Mouse (Mus musculus): Measurements from ENCODE around the gene Vps52.

Vps52 gene

DNA sequence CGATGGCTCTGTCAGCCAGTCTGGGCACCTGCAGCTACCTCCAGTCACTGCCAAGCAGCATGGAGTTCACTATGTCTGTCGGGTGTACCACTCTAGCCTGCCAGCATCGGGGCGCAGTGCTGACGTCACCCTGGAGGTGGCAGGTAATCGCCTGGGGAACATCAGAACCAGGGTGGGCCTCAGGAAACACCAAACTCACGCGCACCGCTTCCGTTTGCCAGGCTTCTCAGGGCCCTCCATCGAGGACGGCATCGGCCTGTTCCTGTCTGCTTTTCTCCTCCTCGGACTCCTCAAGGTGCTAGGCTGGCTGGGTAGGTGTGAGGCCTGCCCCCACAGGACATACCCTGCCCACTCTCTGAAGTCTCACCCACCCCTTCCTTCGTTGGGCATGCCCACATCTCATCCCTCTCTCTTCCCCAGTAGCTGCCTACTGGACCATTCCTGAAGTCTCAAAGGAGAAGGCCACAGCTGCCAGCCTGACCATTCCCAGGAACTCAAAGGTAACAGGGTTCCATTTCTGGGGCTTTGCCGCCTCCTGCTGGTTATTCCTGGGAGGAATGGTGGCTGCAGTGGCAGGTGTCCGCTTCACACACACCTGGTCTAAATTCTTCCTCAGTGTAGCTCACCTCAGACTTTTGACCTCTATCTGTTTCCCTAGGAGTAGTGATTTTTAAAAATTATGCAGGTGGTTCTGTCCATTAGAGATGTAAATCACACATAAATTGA, 29.2 kb upstream of the Vps52 start:
- no peak for TF ChIP-seq NANOG (IDR thresholded peaks at IDR 0.05; ENCODE audit: borderline replicate concordance, low read length)
- peak; percentile 64 for TF ChIP-seq CTCF (conservative IDR thresholded peaks at IDR 0.05; ENCODE audit: low read length)
- Histone ChIP-seq H3K9me3 (ENCODE audit: low read length) (no peaks in the 10 kb centered on the region), H3K36me3 (ENCODE audit: insufficient read depth, low read length) (peaks cover 59% of the 10 kb centered on the region), H3K27me3 (ENCODE audit: insufficient read depth, low read length) (no peaks in the 10 kb centered on the region), H3K4me1 (replicated peaks; ENCODE audit: low read depth, low read length) (peaks cover 59% of the 10 kb centered on the region), H3K4me3 (replicated peaks; ENCODE audit: low read length) (peak overlapping the region; percentile 55)

DNA sequence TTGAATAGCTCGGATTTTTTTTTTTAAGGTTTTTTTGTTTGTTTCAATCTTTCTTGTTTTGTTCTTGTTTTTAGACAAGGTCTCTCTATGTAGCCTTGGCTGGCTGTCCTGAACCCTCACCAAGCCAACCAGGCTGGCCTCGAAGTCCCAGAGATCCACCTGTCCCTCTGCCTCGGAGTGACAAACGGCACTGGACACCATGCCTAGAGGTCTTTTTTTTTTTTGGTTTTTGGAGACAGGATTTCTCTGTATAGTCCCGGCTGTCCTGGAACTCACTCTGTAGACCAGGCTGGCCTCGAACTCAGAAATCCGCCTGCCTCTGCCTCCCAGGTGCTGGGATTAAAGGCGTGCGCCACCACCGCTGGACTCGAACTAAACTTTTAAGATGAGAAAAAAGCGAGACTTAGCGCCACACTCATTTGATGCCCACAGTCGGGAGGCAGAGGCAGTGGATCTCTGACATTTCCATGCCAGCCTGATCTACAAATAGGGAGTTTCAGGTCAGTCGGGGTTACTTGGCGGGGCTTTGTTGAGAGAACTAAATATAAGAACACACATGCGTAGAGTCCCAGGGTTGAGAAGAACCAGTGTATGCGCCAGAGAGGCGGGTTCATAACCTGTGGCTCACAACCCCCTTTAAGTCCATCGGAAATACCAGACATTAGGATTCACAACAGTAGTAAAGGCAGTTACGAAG, 27.2 kb upstream of the Vps52 start:
- H3K36me3 ChIP-seq (ENCODE audit: insufficient read depth, low read length): peaks cover 60% of the 10 kb centered on the region
- TF ChIP-seq NANOG (IDR thresholded peaks at IDR 0.05; ENCODE audit: borderline replicate concordance, low read length) (no peak), POU5F1 (IDR thresholded peaks at IDR 0.05; ENCODE audit: borderline replicate concordance, low read length) (no peak), CTCF (conservative IDR thresholded peaks at IDR 0.05; ENCODE audit: low read length) (no peak)
- H3K9me3 ChIP-seq (ENCODE audit: low read length): no peaks in the 10 kb centered on the region
- no peaks in the 10 kb centered on the region for H3K27me3 ChIP-seq (ENCODE audit: insufficient read depth, low read length)
- H3K4me3 ChIP-seq (replicated peaks; ENCODE audit: low read length): peak overlapping the region; percentile 97
- peaks cover 67% of the 10 kb centered on the region for H3K4me1 ChIP-seq (replicated peaks; ENCODE audit: low read depth, low read length)

DNA sequence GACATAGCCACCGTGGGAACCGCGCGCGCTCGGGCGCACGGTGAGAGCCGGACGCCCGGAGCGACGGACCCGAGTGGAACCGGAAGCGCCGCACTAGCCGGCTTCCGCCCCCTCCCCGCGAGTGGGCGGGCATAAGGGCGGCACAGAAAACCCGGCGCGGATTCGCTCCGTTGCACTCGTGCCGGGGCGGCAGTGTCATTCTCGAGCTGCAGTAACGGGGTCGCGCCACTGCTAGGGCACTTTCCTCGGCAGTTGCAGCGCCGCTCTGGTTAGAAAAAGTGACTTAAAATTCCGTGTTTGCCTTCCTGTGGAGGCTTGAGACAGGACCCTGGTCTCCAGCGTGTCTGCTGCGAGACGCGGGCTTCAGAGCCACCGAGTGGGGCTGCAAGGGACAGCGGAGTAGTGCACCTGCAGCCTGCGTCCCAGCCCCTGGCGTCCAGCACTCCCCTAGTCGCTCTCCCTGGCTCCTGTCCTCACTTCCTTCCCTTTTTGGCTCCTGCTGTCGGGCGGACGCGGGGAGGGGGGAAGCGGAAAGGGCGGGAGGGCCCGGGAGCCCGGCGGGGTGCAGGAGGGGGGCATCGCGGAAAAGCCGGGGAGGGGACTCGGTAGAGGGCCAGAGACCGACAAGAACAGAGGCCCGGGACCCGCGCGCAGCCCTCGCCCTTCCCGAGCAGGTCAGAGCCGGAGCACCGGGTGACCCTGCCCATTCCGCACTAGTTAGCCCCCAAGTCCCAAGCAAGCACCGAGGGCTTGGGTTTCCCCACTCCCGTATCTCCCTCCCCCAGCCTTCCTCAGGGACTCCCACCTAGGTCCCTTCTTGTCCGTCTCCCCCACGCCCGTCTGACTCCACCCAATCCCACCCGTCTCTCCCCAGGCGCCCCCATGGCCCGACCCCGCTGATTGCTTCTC, 26.0 kb upstream of the Vps52 start, which contains the start of gene Rgl2:
Rgl2 (plus strand) TSS at position 173 of the 909 bp plus-strand sequence.
- Histone ChIP-seq H3K36me3 (ENCODE audit: insufficient read depth, low read length) (peaks cover 64% of the 10 kb centered on the region), H3K27me3 (ENCODE audit: insufficient read depth, low read length) (no peaks in the 10 kb centered on the region), H3K9me3 (ENCODE audit: low read length) (no peaks in the 10 kb centered on the region), H3K4me3 (replicated peaks; ENCODE audit: low read length) (peak within 1 kb of the TSS; percentile 97), H3K4me1 (replicated peaks; ENCODE audit: low read depth, low read length) (peaks cover 68% of the 10 kb centered on the region)
- no peak for TF ChIP-seq NANOG (IDR thresholded peaks at IDR 0.05; ENCODE audit: borderline replicate concordance, low read length)
- TF ChIP-seq POU5F1 (IDR thresholded peaks at IDR 0.05; ENCODE audit: borderline replicate concordance, low read length): no peak
- no peak for TF ChIP-seq CTCF (conservative IDR thresholded peaks at IDR 0.05; ENCODE audit: low read length)

DNA sequence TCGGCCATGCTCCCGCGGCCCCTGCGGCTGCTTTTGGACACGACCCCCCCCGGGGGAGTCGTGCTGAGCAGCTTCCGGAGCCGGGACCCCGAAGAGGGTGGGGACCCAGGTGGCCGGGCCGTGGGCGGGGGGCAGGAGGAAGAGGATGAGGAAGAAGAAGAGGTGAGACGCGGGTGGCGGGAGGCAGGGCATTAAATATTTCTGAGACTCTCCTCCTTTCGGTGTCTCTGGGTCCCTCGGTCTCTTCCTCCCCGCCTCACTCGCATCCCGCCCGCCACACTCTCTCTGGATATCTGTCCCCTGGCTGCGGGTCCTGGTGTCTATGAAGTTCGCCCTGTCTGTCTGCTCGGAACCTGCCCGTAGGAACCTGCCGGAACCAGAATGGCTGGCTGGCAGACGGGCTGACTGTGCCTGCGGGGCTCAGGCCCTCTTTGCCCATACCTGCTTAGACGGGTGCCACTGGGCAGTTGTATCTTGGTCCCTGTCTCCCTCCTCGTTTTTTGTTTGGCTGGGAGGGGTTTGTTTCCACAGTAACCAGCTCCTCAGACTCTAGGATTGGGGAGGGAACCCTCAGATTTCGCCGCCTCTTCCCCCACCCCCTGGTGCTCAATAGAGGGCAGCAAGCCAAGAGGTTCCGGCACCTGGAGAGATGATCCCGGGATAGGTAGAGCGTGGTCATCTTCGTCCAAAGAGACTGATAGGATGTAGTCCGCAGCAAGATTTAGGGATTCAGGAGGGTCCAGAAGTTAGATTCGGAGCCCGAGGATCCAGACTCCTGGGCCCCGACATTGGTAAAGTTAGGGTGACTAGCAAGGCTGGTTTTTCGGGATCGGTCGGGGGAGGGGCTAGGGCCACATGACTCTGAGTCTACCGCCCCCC, 25.1 kb upstream of the Vps52 start:
- TF ChIP-seq CTCF (conservative IDR thresholded peaks at IDR 0.05; ENCODE audit: low read length) (no peak), NANOG (IDR thresholded peaks at IDR 0.05; ENCODE audit: borderline replicate concordance, low read length) (no peak), POU5F1 (IDR thresholded peaks at IDR 0.05; ENCODE audit: borderline replicate concordance, low read length) (no peak)
- Histone ChIP-seq H3K4me3 (replicated peaks; ENCODE audit: low read length) (peak overlapping the region; percentile 97), H3K27me3 (ENCODE audit: insufficient read depth, low read length) (no peaks in the 10 kb centered on the region), H3K4me1 (replicated peaks; ENCODE audit: low read depth, low read length) (peaks cover 71% of the 10 kb centered on the region), H3K9me3 (ENCODE audit: low read length) (no peaks in the 10 kb centered on the region), H3K36me3 (ENCODE audit: insufficient read depth, low read length) (peaks cover 69% of the 10 kb centered on the region)

DNA sequence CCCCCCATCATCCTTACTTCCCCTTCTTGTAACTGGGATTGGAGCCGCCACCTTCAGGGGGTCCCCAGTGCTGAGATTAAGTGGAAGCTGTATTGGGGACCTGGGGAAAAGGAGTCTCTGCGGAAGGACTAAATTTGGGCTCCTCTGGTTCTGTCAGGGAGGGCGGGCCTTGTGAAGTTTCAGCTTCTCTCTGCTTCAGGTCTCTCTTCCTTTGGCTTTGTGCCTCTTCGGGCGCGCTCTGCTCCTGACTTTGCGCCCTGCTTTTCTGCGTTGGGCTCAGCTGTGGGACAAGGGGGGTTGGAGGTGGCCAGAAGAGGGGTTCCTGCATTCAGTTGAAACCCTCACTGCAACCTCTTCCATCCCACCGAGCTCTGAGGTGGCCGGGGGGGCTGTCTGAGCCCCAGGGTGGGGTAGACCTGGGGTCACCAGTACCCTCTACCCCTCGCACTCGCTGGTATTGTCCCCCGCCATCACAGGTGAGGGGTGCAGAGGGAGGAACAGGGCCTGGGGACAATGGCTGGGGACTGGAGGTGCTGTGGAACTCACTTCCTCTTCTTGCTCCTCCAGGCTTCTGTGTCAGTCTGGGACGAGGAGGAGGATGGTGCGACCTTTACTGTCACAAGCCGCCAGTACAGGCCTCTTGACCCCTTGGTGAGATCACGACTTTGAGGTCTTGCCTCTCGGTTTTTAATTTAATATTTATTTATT, 24.3 kb upstream of the Vps52 start:
- H3K27me3 ChIP-seq (ENCODE audit: insufficient read depth, low read length): no peaks in the 10 kb centered on the region
- no peak for TF ChIP-seq NANOG (IDR thresholded peaks at IDR 0.05; ENCODE audit: borderline replicate concordance, low read length)
- TF ChIP-seq POU5F1 (IDR thresholded peaks at IDR 0.05; ENCODE audit: borderline replicate concordance, low read length): no peak
- no peak for TF ChIP-seq CTCF (conservative IDR thresholded peaks at IDR 0.05; ENCODE audit: low read length)
- H3K36me3 ChIP-seq (ENCODE audit: insufficient read depth, low read length): peaks cover 68% of the 10 kb centered on the region
- peaks cover 71% of the 10 kb centered on the region for H3K4me1 ChIP-seq (replicated peaks; ENCODE audit: low read depth, low read length)
- no peaks in the 10 kb centered on the region for H3K9me3 ChIP-seq (ENCODE audit: low read length)
- H3K4me3 ChIP-seq (replicated peaks; ENCODE audit: low read length): peak overlapping the region; percentile 97

DNA sequence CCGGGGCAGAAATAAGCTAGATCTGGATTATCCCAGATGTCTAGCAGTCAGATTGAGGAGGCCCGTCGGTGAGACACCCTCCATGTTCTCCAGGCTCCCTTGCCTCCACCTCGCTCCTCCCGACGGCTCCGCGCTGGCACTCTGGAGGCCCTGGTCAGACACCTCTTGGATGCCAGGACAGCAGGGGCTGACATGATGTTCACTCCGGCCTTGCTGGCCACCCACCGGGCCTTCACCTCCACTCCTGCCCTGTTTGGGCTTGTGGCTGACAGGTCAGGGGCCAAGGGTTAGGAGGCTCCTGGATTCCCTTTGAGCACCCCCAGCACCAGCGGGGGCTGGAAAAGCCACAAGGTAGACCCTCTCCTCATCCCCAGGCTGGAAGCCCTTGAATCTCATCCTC, 23.7 kb upstream of the Vps52 start:
- H3K9me3 ChIP-seq (ENCODE audit: low read length): no peaks in the 10 kb centered on the region
- no peak for TF ChIP-seq CTCF (conservative IDR thresholded peaks at IDR 0.05; ENCODE audit: low read length)
- no peak for TF ChIP-seq POU5F1 (IDR thresholded peaks at IDR 0.05; ENCODE audit: borderline replicate concordance, low read length)
- TF ChIP-seq NANOG (IDR thresholded peaks at IDR 0.05; ENCODE audit: borderline replicate concordance, low read length): no peak
- peaks cover 72% of the 10 kb centered on the region for H3K4me1 ChIP-seq (replicated peaks; ENCODE audit: low read depth, low read length)
- peaks cover 66% of the 10 kb centered on the region for H3K36me3 ChIP-seq (ENCODE audit: insufficient read depth, low read length)
- H3K4me3 ChIP-seq (replicated peaks; ENCODE audit: low read length): peak overlapping the region; percentile 97; the same call in 1 of the 2 replicates
- H3K27me3 ChIP-seq (ENCODE audit: insufficient read depth, low read length): no peaks in the 10 kb centered on the region

DNA sequence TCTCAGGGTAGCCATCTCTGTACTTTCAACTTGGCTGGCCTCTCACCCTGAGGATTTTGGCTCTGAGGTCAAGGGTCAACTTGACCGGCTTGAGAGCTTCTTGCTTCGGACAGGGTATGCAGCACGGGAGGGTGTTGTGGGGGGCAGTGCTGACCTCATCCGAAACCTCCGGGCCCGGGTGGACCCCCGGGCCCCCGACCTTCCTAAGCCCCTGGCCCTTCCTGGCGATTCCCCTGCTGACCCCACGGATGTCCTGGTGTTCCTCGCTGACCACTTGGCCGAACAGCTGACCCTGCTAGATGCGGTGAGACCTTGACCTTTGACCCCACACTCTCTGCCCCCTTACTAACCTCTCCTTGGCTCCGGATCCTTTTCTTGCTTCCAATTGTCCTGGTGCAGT, 23.2 kb upstream of the Vps52 start:
- Histone ChIP-seq H3K4me3 (replicated peaks; ENCODE audit: low read length) (peak overlapping the region; percentile 97), H3K9me3 (ENCODE audit: low read length) (no peaks in the 10 kb centered on the region), H3K27me3 (ENCODE audit: insufficient read depth, low read length) (no peaks in the 10 kb centered on the region), H3K4me1 (replicated peaks; ENCODE audit: low read depth, low read length) (peaks cover 77% of the 10 kb centered on the region), H3K36me3 (ENCODE audit: insufficient read depth, low read length) (peaks cover 66% of the 10 kb centered on the region)
- TF ChIP-seq NANOG (IDR thresholded peaks at IDR 0.05; ENCODE audit: borderline replicate concordance, low read length): no peak
- no peak for TF ChIP-seq POU5F1 (IDR thresholded peaks at IDR 0.05; ENCODE audit: borderline replicate concordance, low read length)
- TF ChIP-seq CTCF (conservative IDR thresholded peaks at IDR 0.05; ENCODE audit: low read length): no peak
